Mouse (Mus musculus): ENCODE data around the gene Trip6. TPM values are rescaled to one million over a fixed set of nuclear protein-coding genes. Genes with fewer than 3 reads are reported as not detected.

Gene Trip6
- total and polyA plus RNA-seq, 2 experiments from 2014 or later = 10.9 to 17.5 TPM

GRCm38 (mm10) chr5:137306439-137307005, 7.7 kb downstream of the Trip6 start:
- Histone ChIP-seq H3K9ac (replicated peaks; ENCODE audit: low read length, poor library complexity, severe bottlenecking) (peak overlapping the region; percentile 94), H3K4me3 (ENCODE audit: low read depth, low read length) (peak overlapping the region; percentile 86), H3K4me2 (ENCODE audit: low read depth, low read length, poor library complexity, severe bottlenecking) (peak overlapping the region; percentile 71), H3K4me1 (ENCODE audit: insufficient read depth, low read length) (peaks cover 15% of the 10 kb centered on the region), H3K27ac (ENCODE audit: low read depth, low read length) (peak overlapping the region; percentile 95), H3K27me3 (ENCODE audit: insufficient read depth, low read length) (no peaks in the 10 kb centered on the region), H3K9me3 (ENCODE audit: low read length) (no peaks in the 10 kb centered on the region), H3K36me3 (ENCODE audit: insufficient read depth, low read length) (peaks cover 17% of the 10 kb centered on the region)
- WGBS = 18% methylated on average over 12 of the region's 12 CpGs
- DNase-seq (ENCODE audit: low spot score) = no peak
- no peak for ATAC-seq (ENCODE audit: low FRiP score)
- TF ChIP-seq CTCF (IDR thresholded peaks at IDR 0.05) = no peak

DNA sequence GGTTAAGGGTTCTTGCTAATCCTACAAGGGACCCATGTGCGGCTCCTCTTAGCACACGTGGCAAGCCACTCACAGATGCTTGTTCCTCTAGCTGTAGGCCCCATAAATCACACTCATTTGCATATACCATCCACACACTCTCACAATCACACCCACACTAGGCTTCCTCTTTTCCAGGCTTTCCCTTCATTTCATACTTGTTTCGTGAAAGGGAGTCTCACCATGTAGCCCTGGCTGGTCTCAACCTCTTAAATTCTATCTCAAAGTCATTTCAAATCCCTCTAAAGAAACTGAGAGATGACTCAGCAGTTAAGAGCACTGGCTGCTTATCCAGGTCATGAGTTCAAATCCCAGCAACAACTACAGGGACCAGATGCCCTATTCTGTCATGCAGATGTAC, 8.4 kb downstream of the Trip6 start:
- Histone ChIP-seq H3K4me1 (ENCODE audit: insufficient read depth, low read length) (peaks cover 15% of the 10 kb centered on the region), H3K36me3 (ENCODE audit: insufficient read depth, low read length) (peaks cover 24% of the 10 kb centered on the region), H3K9me3 (ENCODE audit: low read length) (no peaks in the 10 kb centered on the region), H3K4me3 (ENCODE audit: low read depth, low read length) (peak overlapping the region; percentile 86; the same call in 1 of the 2 replicates), H3K27ac (ENCODE audit: low read depth, low read length) (no peak overlapping the region), H3K4me2 (ENCODE audit: low read depth, low read length, poor library complexity, severe bottlenecking) (peak overlapping the region; percentile 71), H3K27me3 (ENCODE audit: insufficient read depth, low read length) (no peaks in the 10 kb centered on the region), H3K9ac (replicated peaks; ENCODE audit: low read length, poor library complexity, severe bottlenecking) (0 out of 2 replicates have a peak overlapping the region, but pooled peaks have one; percentile 2)
- TF ChIP-seq CTCF (IDR thresholded peaks at IDR 0.05) = no peak
- 75% methylated on average over 3 of the region's 3 CpGs for WGBS
- no peak for DNase-seq (ENCODE audit: low spot score)
- ATAC-seq (ENCODE audit: low FRiP score) = no peak

GRCm38 (mm10) chr5:137304816-137305215, 9.4 kb downstream of the Trip6 start:
- no peak overlapping the region for H3K9ac ChIP-seq (replicated peaks; ENCODE audit: low read length, poor library complexity, severe bottlenecking)
- DNase-seq (ENCODE audit: low spot score) (no peak), ATAC-seq (ENCODE audit: low FRiP score) (no peak)
- WGBS = 73% methylated on average over 4 of the region's 4 CpGs
- no peak overlapping the region for H3K27ac ChIP-seq (ENCODE audit: low read depth, low read length)
- H3K4me2 ChIP-seq (ENCODE audit: low read depth, low read length, poor library complexity, severe bottlenecking) = peak overlapping the region; percentile 16
- H3K36me3 ChIP-seq (ENCODE audit: insufficient read depth, low read length) = peaks cover 34% of the 10 kb centered on the region
- H3K4me3 ChIP-seq (ENCODE audit: low read depth, low read length) = no peak overlapping the region
- no peaks in the 10 kb centered on the region for H3K27me3 ChIP-seq (ENCODE audit: insufficient read depth, low read length)
- TF ChIP-seq CTCF (IDR thresholded peaks at IDR 0.05) = no peak
- H3K9me3 ChIP-seq (ENCODE audit: low read length) = no peaks in the 10 kb centered on the region
- H3K4me1 ChIP-seq (ENCODE audit: insufficient read depth, low read length) = peaks cover 15% of the 10 kb centered on the region

DNA sequence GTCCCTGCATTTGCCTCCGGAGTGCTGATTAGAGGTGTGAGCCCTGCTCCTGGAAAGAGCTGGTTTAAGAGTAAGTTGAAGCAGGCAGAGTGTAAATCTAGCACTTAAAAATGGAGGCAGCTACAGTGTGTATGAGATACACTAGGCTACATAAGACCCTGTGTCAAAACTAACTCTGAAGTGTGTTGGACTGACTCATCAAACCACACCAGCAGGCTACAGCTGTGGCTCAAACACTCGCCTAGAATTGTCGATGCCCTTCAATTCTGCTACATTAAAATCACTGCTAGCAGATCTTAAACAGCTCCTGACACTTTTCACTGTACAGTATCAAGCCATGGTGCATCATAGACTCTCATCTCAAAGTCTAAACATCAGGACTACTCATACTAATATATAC, 10.0 kb downstream of the Trip6 start:
- 0 out of 2 replicates have a peak overlapping the region, but pooled peaks have one; percentile 14 for H3K9ac ChIP-seq (replicated peaks; ENCODE audit: low read length, poor library complexity, severe bottlenecking)
- peaks cover 41% of the 10 kb centered on the region for H3K36me3 ChIP-seq (ENCODE audit: insufficient read depth, low read length)
- DNase-seq (ENCODE audit: low spot score) (no peak), ATAC-seq (ENCODE audit: low FRiP score) (no peak)
- 86% methylated on average over 3 of the region's 3 CpGs for WGBS
- H3K27ac ChIP-seq (ENCODE audit: low read depth, low read length) = no peak overlapping the region
- H3K9me3 ChIP-seq (ENCODE audit: low read length) = no peaks in the 10 kb centered on the region
- peaks cover 15% of the 10 kb centered on the region for H3K4me1 ChIP-seq (ENCODE audit: insufficient read depth, low read length)
- no peak overlapping the region for H3K4me3 ChIP-seq (ENCODE audit: low read depth, low read length)
- no peaks in the 10 kb centered on the region for H3K27me3 ChIP-seq (ENCODE audit: insufficient read depth, low read length)
- no peak for TF ChIP-seq CTCF (IDR thresholded peaks at IDR 0.05)
- H3K4me2 ChIP-seq (ENCODE audit: low read depth, low read length, poor library complexity, severe bottlenecking) = no peak overlapping the region

DNA sequence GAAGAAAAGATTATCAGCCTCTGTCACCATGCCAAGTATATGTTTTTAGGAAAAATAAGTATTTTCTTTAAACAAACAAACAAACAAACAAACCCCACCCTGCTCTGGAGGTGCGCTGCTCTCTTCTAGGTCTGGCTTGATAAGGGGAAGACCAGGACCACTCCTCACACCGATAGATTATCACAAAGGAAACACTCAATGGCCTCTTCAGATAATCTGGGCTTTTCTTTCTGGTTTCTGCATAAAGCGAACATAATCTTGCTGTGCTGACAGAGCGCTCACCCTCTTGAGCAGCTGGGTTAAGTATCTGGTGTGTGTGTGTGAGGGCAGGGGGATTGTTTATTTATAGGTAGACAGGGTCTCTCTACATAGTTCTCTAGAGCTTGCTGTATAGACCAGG, 10.6 kb downstream of the Trip6 start:
- H3K27ac ChIP-seq (ENCODE audit: low read depth, low read length) = no peak overlapping the region
- H3K4me3 ChIP-seq (ENCODE audit: low read depth, low read length) = no peak overlapping the region
- H3K27me3 ChIP-seq (ENCODE audit: insufficient read depth, low read length) = no peaks in the 10 kb centered on the region
- H3K4me2 ChIP-seq (ENCODE audit: low read depth, low read length, poor library complexity, severe bottlenecking) = no peak overlapping the region
- 81% methylated on average over 4 of the region's 4 CpGs for WGBS
- peaks cover 46% of the 10 kb centered on the region for H3K36me3 ChIP-seq (ENCODE audit: insufficient read depth, low read length)
- no peaks in the 10 kb centered on the region for H3K9me3 ChIP-seq (ENCODE audit: low read length)
- peaks cover 15% of the 10 kb centered on the region for H3K4me1 ChIP-seq (ENCODE audit: insufficient read depth, low read length)
- ATAC-seq (ENCODE audit: low FRiP score) = no peak
- H3K9ac ChIP-seq (replicated peaks; ENCODE audit: low read length, poor library complexity, severe bottlenecking) = no peak overlapping the region
- TF ChIP-seq CTCF (IDR thresholded peaks at IDR 0.05) = no peak
- no peak for DNase-seq (ENCODE audit: low spot score)

GRCm38 (mm10) chr5:137301253-137301652, 13.0 kb downstream of the Trip6 start:
- peak; percentile 32 for DNase-seq (ENCODE audit: low spot score)
- 57% methylated on average over 21 of the region's 21 CpGs for WGBS

More at GRCm38 (mm10) chr5:137301253-137301652, 13.0 kb downstream of the Trip6 start:
- H3K9ac ChIP-seq (replicated peaks; ENCODE audit: low read length, poor library complexity, severe bottlenecking) = no peak overlapping the region; the same call in 1 of the 2 replicates
- no peaks in the 10 kb centered on the region for H3K27me3 ChIP-seq (ENCODE audit: insufficient read depth, low read length)
- H3K4me2 ChIP-seq (ENCODE audit: low read depth, low read length, poor library complexity, severe bottlenecking) = no peak overlapping the region
- H3K27ac ChIP-seq (ENCODE audit: low read depth, low read length) = no peak overlapping the region
- no peaks in the 10 kb centered on the region for H3K9me3 ChIP-seq (ENCODE audit: low read length)
- no peak for TF ChIP-seq CTCF (IDR thresholded peaks at IDR 0.05)
- H3K4me3 ChIP-seq (ENCODE audit: low read depth, low read length) = no peak overlapping the region
- H3K4me1 ChIP-seq (ENCODE audit: insufficient read depth, low read length) = peaks cover 7% of the 10 kb centered on the region
- H3K36me3 ChIP-seq (ENCODE audit: insufficient read depth, low read length) = peaks cover 69% of the 10 kb centered on the region
- no peak for ATAC-seq (ENCODE audit: low FRiP score)

All from midbrain, postnatal 0 days (tissue).